Mouse (Mus musculus) embryonic facial prominence, embryonic 11.5 days (tissue): ENCODE data around the gene Mmp10. TPM values are rescaled to one million over a fixed set of nuclear protein-coding genes. Genes with fewer than 3 reads are reported as not detected.

Source experiments
- ATAC-seq: fragments of 200-750 bp; cut with Nextera tagmentation; replicated peaks from 2 replicates; pipeline ENCODE4 v1.8.0; 2017; ENCODE audit warnings: low read depth; ENCODE audit not compliant: insufficient number of reproducible peaks, low FRiP score, low TSS enrichment
- DNase-seq: peaks from one replicate; pipeline ENCODE4 v3.0.0-alpha.2; 2015; ENCODE audit warnings: low spot score
- H3K27ac ChIP-seq: fragments of 300-500 bp; sonication (generic); replicated peaks from 2 replicates; pipeline ENCODE4 v1.5.1; 2014; ENCODE audit warnings: mild to moderate bottlenecking, low read depth, low read length, control low read depth
- H3K27me3 ChIP-seq: fragments of 300-500 bp; sonication (generic); 2 replicates; pipeline ENCODE4 v1.6.1; 2014; ENCODE audit warnings: mild to moderate bottlenecking, low read length, moderate library complexity, mixed read lengths; ENCODE audit not compliant: control insufficient read depth, insufficient read depth
- H3K36me3 ChIP-seq: fragments of 300-500 bp; sonication (generic); replicated peaks from 2 replicates; pipeline ENCODE4 v1.6.1; 2014; ENCODE audit warnings: low read depth, mild to moderate bottlenecking, low read length, moderate library complexity, mixed read lengths; ENCODE audit not compliant: control insufficient read depth, insufficient read depth
- H3K4me1 ChIP-seq: fragments of 300-500 bp; sonication (generic); 2 replicates; pipeline ENCODE4 v1.6.1; 2014; ENCODE audit warnings: low read length, mixed read lengths; ENCODE audit not compliant: control insufficient read depth, insufficient read depth
- H3K4me2 ChIP-seq: fragments of 300-500 bp; sonication (generic); 2 replicates; pipeline ENCODE4 v1.6.1; 2014; ENCODE audit warnings: low read depth, mild to moderate bottlenecking, control low read depth, low read length, moderate library complexity
- H3K4me3 ChIP-seq: fragments of 300-500 bp; sonication (generic); 2 replicates; pipeline ENCODE4 v1.5.1; 2014; ENCODE audit warnings: low read depth, low read length, control low read depth
- H3K9ac ChIP-seq: fragments of 300-500 bp; sonication (generic); replicated peaks from 2 replicates; pipeline ENCODE4 v1.6.1; 2014; ENCODE audit warnings: mild to moderate bottlenecking, control low read depth, low read length
- H3K9me3 ChIP-seq: fragments of 300-500 bp; sonication (generic); replicated peaks from 2 replicates; pipeline ENCODE4 v1.6.1; 2016; ENCODE audit warnings: mild to moderate bottlenecking, low read length, inconsistent platforms, mixed read lengths; ENCODE audit not compliant: control insufficient read depth
- WGBS: fragments of 180-500 bp; shearing (Covaris S2); extraction: QIAGEN DNeasy Blood & Tissue Kit; methylation state at CpG from one replicate; pipeline ENCODE4 v1.1.7; 2014; 5-methylcytosine and 5-hydroxymethylcytosine counted together
- polyA plus RNA-seq: library from polyadenylated mRNA; unstranded; fragments of >200 nt; fragmentation: Nextera tagmentation; extraction: Ambion mirVana; gene quantifications from 2 replicates; pipeline ENCODE4 v1.2.1, GENCODE M21; 2014

The Mmp10 gene
- polyA plus RNA-seq = not detected in 2 replicates

DNA sequence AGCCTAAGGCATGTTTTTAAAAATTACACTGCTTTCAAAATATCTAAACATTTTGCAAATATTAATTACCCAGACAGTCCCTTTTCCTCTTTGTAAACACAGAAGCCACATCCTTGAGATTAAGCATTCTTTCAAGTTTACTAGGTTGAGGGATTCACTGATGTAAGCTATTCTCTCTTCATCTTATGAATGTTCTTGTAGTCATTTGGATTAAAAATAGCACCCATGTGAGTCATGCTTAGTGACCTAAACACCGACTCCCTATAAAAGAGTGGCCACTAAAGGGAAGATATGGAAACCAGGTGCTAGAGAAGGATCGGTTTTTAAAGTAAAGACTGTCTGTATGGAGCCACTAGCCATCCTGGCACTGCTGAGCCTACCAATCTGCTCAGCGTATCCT, at the start of gene Mmp10:
Gene Mmp10 (plus strand): TSS at position 302 of the 400 bp plus-strand sequence.
- no peak within 1 kb of the TSS for H3K9ac ChIP-seq
- H3K4me2 ChIP-seq = no peak within 1 kb of the TSS
- no peaks in the 10 kb centered on the region for H3K4me1 ChIP-seq
- WGBS = 86% methylated on average over 3 of the region's 3 CpGs
- DNase-seq (no peak), ATAC-seq (no peak)
- H3K27me3 ChIP-seq = no peaks in the 10 kb centered on the region
- no peak within 1 kb of the TSS for H3K4me3 ChIP-seq
- no peaks in the 10 kb centered on the region for H3K36me3 ChIP-seq
- no peaks in the 10 kb centered on the region for H3K9me3 ChIP-seq
- no peak within 1 kb of the TSS for H3K27ac ChIP-seq

- H3K27ac ChIP-seq = no peak overlapping the region
- DNase-seq = no peak
- H3K9ac ChIP-seq = no peak overlapping the region
- ATAC-seq = no peak
- no peak overlapping the region for H3K4me2 ChIP-seq
- no peaks in the 10 kb centered on the region for H3K9me3 ChIP-seq
- 71% methylated on average over 2 of the region's 2 CpGs for WGBS
- H3K36me3 ChIP-seq = no peaks in the 10 kb centered on the region
- H3K4me3 ChIP-seq = no peak overlapping the region
- H3K27me3 ChIP-seq = no peaks in the 10 kb centered on the region
- no peaks in the 10 kb centered on the region for H3K4me1 ChIP-seq
Measured at GRCm38 (mm10) chr9:7453302-7453701, 48.9 kb upstream of the Mmp10 start.

DNA sequence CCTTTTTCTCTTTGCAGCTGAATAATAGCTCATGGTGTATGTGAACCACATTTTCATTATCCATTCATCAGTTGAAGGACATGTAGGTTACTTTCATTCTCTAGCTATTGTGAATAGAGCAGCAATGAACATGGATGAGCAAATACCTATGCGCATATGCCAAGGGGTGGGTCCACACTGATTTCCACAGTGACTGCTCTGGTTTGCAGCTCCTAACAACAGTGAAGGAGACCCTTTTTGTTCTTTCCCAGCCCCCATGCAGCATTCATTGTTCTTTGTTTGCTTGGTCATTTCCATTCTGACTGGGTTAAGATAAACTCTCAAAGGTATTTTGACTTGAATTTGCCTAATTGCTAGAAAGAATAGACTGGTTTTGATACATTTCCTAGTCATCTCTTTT, 31.9 kb upstream of the Mmp10 start:
- Histone ChIP-seq H3K27ac (no peak overlapping the region), H3K9me3 (no peaks in the 10 kb centered on the region), H3K4me2 (no peak overlapping the region), H3K27me3 (no peaks in the 10 kb centered on the region), H3K4me3 (no peak overlapping the region), H3K36me3 (no peaks in the 10 kb centered on the region), H3K9ac (no peak overlapping the region), H3K4me1 (no peaks in the 10 kb centered on the region)
- DNase-seq = no peak
- no peak for ATAC-seq
- 90% methylated on average over 1 of the region's 1 CpGs for WGBS

DNA sequence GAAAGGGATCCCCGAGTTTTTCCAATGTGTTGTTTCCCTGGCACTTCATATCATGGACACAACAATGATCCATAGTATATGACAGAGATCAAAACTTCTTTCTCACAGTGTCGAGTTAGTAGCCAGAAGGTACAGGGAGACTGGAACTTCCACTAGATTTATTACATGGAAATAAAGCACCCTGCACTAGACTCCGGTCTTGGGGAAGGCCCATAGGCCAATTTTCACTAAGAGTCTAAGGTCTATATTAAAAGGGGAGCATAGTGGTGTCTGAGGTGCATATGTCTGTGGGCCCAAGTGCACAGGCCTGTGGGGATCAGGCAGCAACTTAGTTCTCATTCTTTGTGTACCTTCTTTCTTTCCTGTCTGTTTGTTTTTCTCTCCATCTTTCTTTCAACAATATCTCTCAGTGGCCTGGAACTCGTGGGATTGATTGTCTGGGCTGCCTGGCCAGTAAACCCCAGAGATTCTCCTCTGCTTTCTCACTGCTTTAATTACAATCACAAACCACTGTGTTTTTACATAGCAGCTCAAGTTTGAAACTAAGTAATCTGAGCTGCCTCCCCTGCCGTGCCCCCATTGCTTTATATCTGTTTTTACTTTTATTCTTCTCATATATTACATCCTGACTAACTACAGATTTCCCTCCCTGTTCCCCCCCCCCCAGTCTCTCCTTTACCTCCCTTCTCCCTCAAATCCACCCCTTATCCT, 18.3 kb upstream of the Mmp10 start:
- WGBS = 61% methylated on average over 5 of the region's 5 CpGs
- H3K4me1 ChIP-seq = no peaks in the 10 kb centered on the region
- no peak for DNase-seq

DNA sequence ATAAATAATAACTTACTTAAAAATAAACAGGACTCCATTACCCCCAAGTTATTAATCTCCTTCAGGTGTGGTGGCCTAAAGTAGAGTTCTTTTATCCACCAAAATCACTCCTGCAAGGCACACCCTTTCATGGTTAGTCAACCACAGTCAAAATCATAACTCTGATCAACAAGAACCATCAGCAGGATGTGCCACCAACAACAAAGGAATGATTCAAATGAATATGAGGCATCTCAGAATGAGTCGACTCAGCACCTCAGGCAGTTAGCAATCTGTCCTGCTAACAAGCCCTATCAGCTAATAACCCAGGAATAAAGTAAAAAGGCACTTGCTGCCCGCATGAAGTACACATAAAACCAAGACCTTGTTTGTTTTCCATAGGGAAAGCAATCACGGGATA, 1.0 kb upstream of the Mmp10 start:
- no peak for DNase-seq
- no peak overlapping the region for H3K9ac ChIP-seq
- H3K36me3 ChIP-seq = no peaks in the 10 kb centered on the region
- H3K9me3 ChIP-seq = no peaks in the 10 kb centered on the region
- no peaks in the 10 kb centered on the region for H3K4me1 ChIP-seq
- no peaks in the 10 kb centered on the region for H3K27me3 ChIP-seq
- no peak overlapping the region for H3K4me3 ChIP-seq
- 77% methylated on average over 3 of the region's 3 CpGs for WGBS
- no peak for ATAC-seq
- H3K4me2 ChIP-seq = no peak overlapping the region
- no peak overlapping the region for H3K27ac ChIP-seq

More for the DNA sequence above, 18.3 kb upstream of the Mmp10 start:
- Histone ChIP-seq H3K9ac (no peak overlapping the region), H3K27ac (no peak overlapping the region), H3K4me2 (no peak overlapping the region), H3K27me3 (no peaks in the 10 kb centered on the region), H3K9me3 (no peaks in the 10 kb centered on the region), H3K36me3 (no peaks in the 10 kb centered on the region), H3K4me3 (no peak overlapping the region)
- ATAC-seq = no peak

GRCm38 (mm10) chr9:7507321-7507876, 5.2 kb downstream of the Mmp10 start:
- H3K4me3 ChIP-seq = no peak overlapping the region
- H3K4me2 ChIP-seq = no peak overlapping the region
- no peaks in the 10 kb centered on the region for H3K27me3 ChIP-seq
- 83% methylated on average over 7 of the region's 7 CpGs for WGBS
- H3K4me1 ChIP-seq = no peaks in the 10 kb centered on the region
- H3K9me3 ChIP-seq = no peaks in the 10 kb centered on the region
- no peak overlapping the region for H3K27ac ChIP-seq
- no peaks in the 10 kb centered on the region for H3K36me3 ChIP-seq
- H3K9ac ChIP-seq = no peak overlapping the region
- DNase-seq = no peak
- ATAC-seq = no peak

- H3K9me3 ChIP-seq = no peaks in the 10 kb centered on the region
- no peak overlapping the region for H3K4me2 ChIP-seq
- H3K9ac ChIP-seq = no peak overlapping the region
- H3K4me1 ChIP-seq = no peaks in the 10 kb centered on the region
- no peak overlapping the region for H3K4me3 ChIP-seq
- 91% methylated on average over 10 of the region's 10 CpGs for WGBS
- no peak for DNase-seq
- no peaks in the 10 kb centered on the region for H3K36me3 ChIP-seq
- H3K27me3 ChIP-seq = no peaks in the 10 kb centered on the region
- ATAC-seq = no peak
- H3K27ac ChIP-seq = no peak overlapping the region
Measured at GRCm38 (mm10) chr9:7509619-7510233, 7.6 kb downstream of the Mmp10 start.

DNA sequence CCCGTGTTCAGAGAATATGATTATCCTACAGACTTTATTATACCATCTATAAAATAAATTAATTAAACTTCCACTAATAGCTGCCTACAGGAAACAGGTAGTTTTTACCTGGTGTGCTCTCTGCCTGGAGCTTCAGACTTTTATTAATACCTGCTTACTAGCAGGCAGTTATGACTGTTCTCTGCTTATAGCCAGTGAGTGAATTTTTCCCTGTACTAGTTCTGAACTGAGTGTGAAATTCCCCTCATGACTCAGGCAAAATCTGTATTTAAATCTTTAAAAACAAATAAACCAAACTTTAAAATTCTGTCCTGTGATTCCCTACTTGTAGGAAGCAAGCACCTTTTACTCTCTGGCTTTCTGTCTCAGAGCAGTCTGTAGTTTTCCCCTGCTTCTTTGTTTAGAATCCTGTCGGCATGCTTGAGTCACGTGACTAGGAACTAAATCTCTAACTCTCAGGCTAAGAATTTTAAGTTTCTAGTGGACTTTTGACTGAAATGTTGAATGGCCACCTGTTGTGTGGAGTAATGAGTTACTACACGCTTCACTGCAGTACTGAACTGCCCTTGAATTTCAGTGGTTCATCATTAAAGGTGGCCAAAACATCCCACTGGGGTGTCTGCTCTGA, 15.9 kb downstream of the Mmp10 start:
- Histone ChIP-seq H3K4me3 (no peak overlapping the region), H3K4me1 (no peaks in the 10 kb centered on the region), H3K27me3 (no peaks in the 10 kb centered on the region), H3K4me2 (no peak overlapping the region), H3K36me3 (no peaks in the 10 kb centered on the region), H3K9me3 (no peaks in the 10 kb centered on the region), H3K9ac (no peak overlapping the region), H3K27ac (no peak overlapping the region)
- WGBS = 65% methylated on average over 4 of the region's 4 CpGs
- DNase-seq (peak; percentile 1), ATAC-seq (no peak)
